Mouse (Mus musculus) stomach, embryonic 16.5 days (tissue): ENCODE results near the gene Lpar2. TPM values are rescaled to one million over a fixed set of nuclear protein-coding genes. Genes with fewer than 3 reads are reported as not detected.

Source experiments
- ATAC-seq: fragments of 200-750 bp; cut with Nextera tagmentation; 2 replicates; pipeline ENCODE4 v1.8.0; 2017; ENCODE audit warnings: moderate number of reproducible peaks, moderate TSS enrichment; ENCODE audit not compliant: insufficient read depth, low FRiP score
- H3K27ac ChIP-seq: fragments of 300-500 bp; sonication (generic); 2 replicates; pipeline ENCODE4 v1.5.1; 2014; ENCODE audit warnings: low read length
- H3K27me3 ChIP-seq: fragments of 300-500 bp; sonication (generic); 2 replicates; pipeline ENCODE4 v1.6.1; 2014; ENCODE audit warnings: low read length, control low read depth, mixed read lengths; ENCODE audit not compliant: control insufficient read depth, insufficient read depth
- H3K36me3 ChIP-seq: fragments of 300-500 bp; sonication (generic); 2 replicates; pipeline ENCODE4 v1.6.1; 2014; ENCODE audit warnings: low read length; ENCODE audit not compliant: control insufficient read depth, insufficient read depth
- H3K4me1 ChIP-seq: fragments of 300-500 bp; sonication (generic); 2 replicates; pipeline ENCODE4 v1.6.1; 2014; ENCODE audit warnings: low read length, control low read depth, mixed read lengths; ENCODE audit not compliant: control insufficient read depth, insufficient read depth
- H3K4me2 ChIP-seq: fragments of 300-500 bp; sonication (generic); 2 replicates; pipeline ENCODE4 v1.6.1; 2014; ENCODE audit warnings: low read depth, low read length, mixed read lengths
- H3K4me3 ChIP-seq: fragments of 300-500 bp; sonication (generic); replicated peaks from 2 replicates; pipeline ENCODE4 v1.5.1; 2014; ENCODE audit warnings: mild to moderate bottlenecking, low read length
- H3K9ac ChIP-seq: fragments of 300-500 bp; sonication (generic); 2 replicates; pipeline ENCODE4 v1.6.1; 2014; ENCODE audit warnings: low read length
- H3K9me3 ChIP-seq: fragments of 300-500 bp; sonication (generic); replicated peaks from 2 replicates; pipeline ENCODE4 v1.6.1; 2016; ENCODE audit warnings: low read length, control low read depth; ENCODE audit not compliant: control insufficient read depth
- WGBS: fragments of 180-500 bp; shearing (Covaris S2); extraction: QIAGEN DNeasy Blood & Tissue Kit; methylation state at CpG from one replicate; pipeline ENCODE4 v1.1.7; 2014; 5-methylcytosine and 5-hydroxymethylcytosine counted together
- polyA plus RNA-seq: library from polyadenylated mRNA; unstranded; fragments of >200 nt; fragmentation: Nextera tagmentation; extraction: Ambion mirVana; gene quantifications from 2 replicates; pipeline ENCODE4 v1.2.1, GENCODE M21; 2015

The Lpar2 gene
- polyA plus RNA-seq, 1 experiment from 2014 or later, result 0.35 TPM

DNA sequence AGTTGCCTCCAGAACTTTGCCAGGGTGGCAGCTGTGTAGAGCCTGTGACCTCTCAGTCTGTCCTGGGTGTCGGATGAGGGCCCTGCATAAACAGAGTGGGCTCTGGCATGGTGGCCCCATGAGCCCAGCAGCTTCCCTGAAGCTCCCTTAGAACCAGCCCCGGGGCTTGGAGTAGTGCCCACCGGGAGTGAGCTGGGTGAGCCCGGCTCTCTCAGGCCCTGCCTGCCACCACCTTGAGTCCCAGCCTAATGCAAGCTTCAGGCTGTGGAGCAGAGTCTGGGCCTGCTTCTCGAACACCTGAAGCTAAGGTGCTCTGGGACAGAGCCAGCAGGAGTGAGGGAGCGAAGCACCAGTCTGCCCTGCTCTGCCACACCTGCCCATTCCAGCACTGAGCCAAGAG is 48.7 kb downstream of the Lpar2 start:
- ATAC-seq, result no peak
- WGBS, result 87% methylated on average over 6 of the region's 6 CpGs
- H3K36me3 ChIP-seq, result no peaks in the 10 kb centered on the region
- no peaks in the 10 kb centered on the region for H3K27me3 ChIP-seq
- no peak overlapping the region for H3K4me2 ChIP-seq
- no peaks in the 10 kb centered on the region for H3K4me1 ChIP-seq
- no peak overlapping the region for H3K4me3 ChIP-seq
- H3K9me3 ChIP-seq, result no peaks in the 10 kb centered on the region
- H3K9ac ChIP-seq, result no peak overlapping the region
- no peak overlapping the region for H3K27ac ChIP-seq

DNA sequence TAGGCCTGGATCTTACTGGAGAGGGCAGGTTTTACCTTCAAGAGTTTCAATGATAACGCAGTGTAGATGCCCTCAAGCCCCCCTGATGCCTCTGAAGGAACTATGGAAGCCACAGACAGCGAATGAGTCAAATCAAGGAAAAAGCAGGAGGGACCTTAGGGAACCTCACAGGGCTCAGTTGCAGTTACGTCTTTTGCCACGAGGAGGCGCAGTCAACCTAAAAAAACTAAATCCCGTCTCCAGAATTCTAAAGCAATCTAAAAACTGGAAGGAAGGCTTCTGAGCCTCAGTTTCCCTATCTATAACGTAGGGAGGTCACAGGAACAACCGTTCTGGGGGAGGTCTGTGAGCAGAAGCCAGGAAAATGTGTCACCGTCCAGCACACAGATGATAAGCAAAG is 51.9 kb downstream of the Lpar2 start:
- H3K27me3 ChIP-seq, result peaks cover 2% of the 10 kb centered on the region; the same call in 1 of the 2 replicates
- H3K9ac ChIP-seq, result no peak overlapping the region
- H3K27ac ChIP-seq, result no peak overlapping the region
- ATAC-seq, result no peak
- H3K9me3 ChIP-seq, result no peaks in the 10 kb centered on the region
- no peak overlapping the region for H3K4me2 ChIP-seq
- H3K4me1 ChIP-seq, result no peaks in the 10 kb centered on the region
- no peaks in the 10 kb centered on the region for H3K36me3 ChIP-seq
- WGBS, result 10% methylated on average over 9 of the region's 9 CpGs
- H3K4me3 ChIP-seq, result no peak overlapping the region

GRCm38 (mm10) chr8:69874654-69875053 is 52.4 kb downstream of the Lpar2 start:
- Histone ChIP-seq H3K36me3 (no peaks in the 10 kb centered on the region), H3K27me3 (peaks cover 7% of the 10 kb centered on the region), H3K9me3 (no peaks in the 10 kb centered on the region), H3K4me3 (no peak overlapping the region), H3K27ac (no peak overlapping the region), H3K4me1 (no peaks in the 10 kb centered on the region), H3K9ac (no peak overlapping the region), H3K4me2 (no peak overlapping the region)
- 75% methylated on average over 13 of the region's 13 CpGs for WGBS
- ATAC-seq, result no peak

- Histone ChIP-seq H3K27ac (no peak overlapping the region), H3K4me1 (no peaks in the 10 kb centered on the region), H3K36me3 (no peaks in the 10 kb centered on the region), H3K4me3 (no peak overlapping the region), H3K27me3 (peaks cover 21% of the 10 kb centered on the region), H3K9ac (no peak overlapping the region), H3K4me2 (no peak overlapping the region), H3K9me3 (no peaks in the 10 kb centered on the region)
- ATAC-seq, result no peak
- WGBS, result 44% methylated on average over 10 of the region's 10 CpGs
These were observed 53.9 kb downstream of the Lpar2 start for GRCm38 (mm10) chr8:69876097-69876496.

DNA sequence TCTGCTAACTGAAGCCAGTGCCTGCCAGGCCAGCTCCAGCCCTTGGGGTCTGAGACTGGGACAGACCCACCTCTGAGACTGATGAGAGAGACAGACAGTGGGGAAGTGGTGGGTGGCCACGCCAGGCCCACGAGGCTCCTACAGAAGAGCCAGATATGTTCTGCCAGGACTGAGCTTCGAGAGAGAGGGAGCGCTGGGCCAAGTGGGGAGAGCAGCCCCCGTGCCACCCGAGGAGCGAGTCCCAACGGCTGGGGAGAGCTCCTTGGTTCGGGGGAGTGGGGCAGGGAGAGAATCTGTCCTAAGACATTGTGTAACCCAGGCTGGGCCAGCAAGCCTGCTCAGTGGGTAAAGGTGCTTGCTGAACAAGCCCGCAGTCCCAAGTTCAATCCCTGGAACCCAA is 54.7 kb downstream of the Lpar2 start:
- WGBS, result 74% methylated on average over 10 of the region's 10 CpGs
- no peak overlapping the region for H3K4me3 ChIP-seq
- H3K27me3 ChIP-seq, result peaks cover 30% of the 10 kb centered on the region
- no peak overlapping the region for H3K9ac ChIP-seq
- H3K36me3 ChIP-seq, result no peaks in the 10 kb centered on the region
- ATAC-seq, result no peak
- no peak overlapping the region for H3K4me2 ChIP-seq
- no peaks in the 10 kb centered on the region for H3K9me3 ChIP-seq
- H3K27ac ChIP-seq, result no peak overlapping the region
- peaks cover 4% of the 10 kb centered on the region; the same call in 1 of the 2 replicates for H3K4me1 ChIP-seq

DNA sequence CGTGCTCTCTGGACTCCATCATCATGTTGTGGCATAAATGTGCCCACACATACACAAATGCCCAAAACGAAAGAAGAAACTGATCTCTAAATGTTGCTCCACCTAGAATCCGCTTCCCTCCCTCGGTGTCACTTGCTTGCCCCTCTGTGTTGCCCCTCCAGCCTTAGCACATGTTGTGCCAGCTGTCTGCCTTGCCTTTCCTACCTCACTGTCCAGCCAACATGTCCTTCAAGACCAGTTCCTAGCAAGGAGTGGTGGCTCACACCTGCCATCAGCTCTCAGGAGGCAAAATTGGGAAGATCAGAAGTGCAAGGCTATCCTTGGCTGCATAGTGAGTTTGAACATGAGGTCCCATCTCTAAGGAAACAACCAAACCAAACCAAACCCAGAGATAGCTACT is 55.2 kb downstream of the Lpar2 start:
- peaks cover 34% of the 10 kb centered on the region for H3K27me3 ChIP-seq

DNA sequence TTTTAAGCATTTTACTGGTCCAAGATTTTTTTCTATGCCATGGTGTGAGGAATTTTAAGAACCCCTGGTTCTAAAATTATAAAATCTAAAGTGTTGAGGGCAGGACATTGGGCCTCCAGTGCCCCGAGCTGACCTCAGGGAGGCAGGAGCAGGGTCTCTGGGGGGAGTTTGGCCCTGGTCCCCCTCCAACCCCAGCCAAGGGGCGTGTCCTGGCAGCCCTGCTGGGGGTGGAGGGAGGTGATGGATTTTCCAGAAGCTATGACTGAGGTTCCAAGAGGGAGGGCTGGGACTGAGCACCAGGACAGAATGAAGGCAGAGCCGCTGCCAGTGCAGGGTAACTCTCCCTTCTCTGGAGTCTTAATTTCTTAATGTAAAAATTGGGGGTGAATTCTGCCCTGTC is 55.8 kb downstream of the Lpar2 start:
- H3K27me3 ChIP-seq, result peaks cover 40% of the 10 kb centered on the region

More for the DNA sequence above, 55.2 kb downstream of the Lpar2 start:
- Histone ChIP-seq H3K4me3 (no peak overlapping the region), H3K4me1 (peaks cover 5% of the 10 kb centered on the region; the same call in 1 of the 2 replicates), H3K27ac (no peak overlapping the region), H3K9ac (no peak overlapping the region), H3K36me3 (no peaks in the 10 kb centered on the region), H3K4me2 (no peak overlapping the region), H3K9me3 (no peaks in the 10 kb centered on the region)
- WGBS, result 90% methylated on average over 4 of the region's 4 CpGs
- ATAC-seq, result no peak

DNA sequence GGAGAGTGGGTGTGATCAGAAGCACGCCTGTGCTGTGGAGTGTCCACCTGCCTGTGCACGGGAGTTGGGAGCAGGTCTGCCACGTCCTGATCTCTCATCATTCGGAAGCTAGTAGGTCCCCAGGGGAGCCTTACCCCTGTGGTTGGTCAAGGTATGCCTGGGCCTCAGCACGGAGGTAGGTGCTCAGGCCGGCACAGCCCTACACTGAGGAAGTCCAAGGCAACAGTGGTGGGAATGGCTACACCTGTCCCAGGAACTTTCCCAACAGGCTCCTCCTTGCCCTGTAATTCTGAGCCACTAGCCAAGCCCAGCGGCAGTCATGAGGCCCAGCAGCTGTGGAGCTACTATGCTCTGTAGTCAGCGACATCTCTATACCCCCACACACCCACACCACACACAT is 57.4 kb downstream of the Lpar2 start:
- 61% methylated on average over 8 of the region's 8 CpGs for whole genome bisulfite sequencing
- Histone ChIP-seq H3K36me3 (no peaks in the 10 kb centered on the region), H3K9me3 (no peaks in the 10 kb centered on the region), H3K4me3 (no peak overlapping the region), H3K4me1 (peaks cover 5% of the 10 kb centered on the region; the same call in 1 of the 2 replicates), H3K4me2 (no peak overlapping the region), H3K9ac (no peak overlapping the region), H3K27ac (no peak overlapping the region), H3K27me3 (peaks cover 57% of the 10 kb centered on the region)
- peak; percentile 48 for ATAC-seq

More for the DNA sequence above, 55.8 kb downstream of the Lpar2 start:
- Histone ChIP-seq H3K36me3 (no peaks in the 10 kb centered on the region), H3K9me3 (no peaks in the 10 kb centered on the region), H3K27ac (no peak overlapping the region), H3K4me1 (peaks cover 5% of the 10 kb centered on the region; the same call in 1 of the 2 replicates), H3K9ac (peak overlapping the region; percentile 35; the same call in 1 of the 2 replicates), H3K4me3 (no peak overlapping the region), H3K4me2 (no peak overlapping the region)
- ATAC-seq, result no peak
- 60% methylated on average over 3 of the region's 3 CpGs for WGBS
